Mouse (Mus musculus): ENCODE measurements at regions not wholly inside any gene's neighbourhood (a gene's known extent, or its start where the extent isn't known, plus 50 kb on each side); places are given as distances from the start of the nearest gene placed in this dataset.
A peak's percentile ranks its signal among the peaks of the same experiment; 100 is the strongest.

DNA sequence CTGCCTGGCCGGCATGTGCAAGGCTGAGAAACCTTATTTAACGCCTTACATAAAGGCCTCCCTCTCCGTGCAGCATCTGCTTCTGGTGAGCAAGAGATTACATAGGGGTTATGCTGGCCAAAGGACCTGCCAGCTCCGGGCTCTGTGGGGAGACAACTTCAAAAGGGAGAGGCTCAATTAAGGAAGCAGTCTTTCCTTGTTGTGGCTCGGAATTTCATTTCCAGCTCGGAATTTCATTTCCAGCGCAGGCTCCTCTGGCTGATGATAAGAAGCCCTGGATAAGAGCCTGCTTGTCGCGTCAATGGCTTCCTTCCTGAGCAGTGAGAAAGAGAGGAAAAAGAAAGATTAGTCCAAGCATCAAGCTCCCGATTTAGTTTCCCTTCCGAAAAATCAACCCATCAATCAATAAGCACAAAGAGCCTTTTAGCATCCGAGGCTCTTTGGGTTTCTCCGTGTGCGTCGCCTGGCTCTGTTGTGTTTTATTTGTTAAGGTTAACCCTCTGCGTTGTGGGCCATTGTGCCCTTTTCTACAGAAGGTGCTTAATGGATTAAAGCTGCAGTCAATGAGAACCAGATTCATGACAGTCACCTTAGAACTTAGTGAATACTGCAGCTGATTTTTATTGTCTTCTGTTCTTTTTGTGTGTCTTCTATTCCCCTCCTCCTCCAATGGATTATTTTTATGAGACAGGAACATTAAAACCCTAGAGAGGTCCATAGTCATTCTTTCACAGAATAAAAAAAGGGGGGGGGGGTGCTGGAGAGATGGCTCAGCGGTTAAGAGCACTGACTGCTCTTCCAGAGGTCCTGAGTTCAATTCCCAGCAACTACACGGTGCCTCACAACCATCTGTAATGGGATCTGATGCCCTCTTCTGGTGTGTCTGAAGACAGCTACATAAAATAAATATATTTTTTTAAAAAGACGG, 218.3 kb downstream of the Myo1b start:
- no peak for DNase-seq (ENCODE audit: extremely low spot score in 1 of 2, low spot score in 2 of 2)
- Histone ChIP-seq H3K27ac (no peak overlapping the region), H3K4me3 (peak overlapping the region; percentile 21; the same call in 1 of the 2 replicates)
- TF ChIP-seq CTCF (IDR thresholded peaks at IDR 0.05): no peak
- intact Hi-C loops (cut with DNase I): no loop called here

DNA sequence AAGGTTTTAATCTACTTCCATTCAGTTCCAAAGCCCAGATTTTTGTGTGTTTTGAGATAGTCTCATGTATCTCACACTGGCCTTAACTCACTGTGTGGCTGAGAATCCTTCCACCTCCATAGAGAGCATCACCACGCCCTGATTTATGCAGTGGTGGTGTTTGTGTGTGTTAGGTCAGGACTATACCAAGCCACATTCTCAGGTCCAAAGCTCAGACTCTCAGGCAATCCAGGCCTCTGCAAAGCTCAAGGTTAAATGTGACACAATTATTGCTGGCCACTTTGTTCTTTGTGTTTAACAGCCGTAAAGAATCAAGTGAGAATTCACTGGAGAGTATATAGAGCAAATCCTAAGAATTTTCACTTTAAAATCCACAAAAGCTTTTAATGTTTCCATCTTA, 218.2 kb upstream of the Nabp1 start:
- no peak overlapping the region for H3K4me3 ChIP-seq
- no peak for TF ChIP-seq CTCF (IDR thresholded peaks at IDR 0.05)

DNA sequence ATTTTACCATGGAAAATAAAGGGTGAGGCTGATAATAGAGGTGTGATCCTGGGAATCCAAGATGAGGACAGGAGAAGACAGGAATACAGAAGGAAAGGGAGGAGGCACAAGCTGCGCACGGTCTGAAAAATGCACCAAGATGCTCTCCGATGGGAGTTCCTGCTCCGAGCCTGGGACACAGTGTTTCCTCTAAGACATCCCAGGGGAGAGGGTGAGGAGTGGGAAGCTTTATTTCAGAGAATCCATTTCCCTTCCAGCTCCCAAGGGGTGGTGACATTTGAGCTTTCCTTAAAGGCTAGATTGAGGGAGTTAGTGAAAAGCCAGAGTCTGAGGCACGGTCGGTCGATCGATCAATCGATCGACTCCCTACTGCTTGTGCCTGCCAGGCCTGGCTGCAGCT, 212.7 kb upstream of the Nabp1 start:
- no peak for DNase-seq (ENCODE audit: extremely low spot score in 1 of 2, low spot score in 2 of 2)
- Histone ChIP-seq H3K27ac (no peak overlapping the region), H3K4me3 (no peak overlapping the region)
- no peak for TF ChIP-seq CTCF (IDR thresholded peaks at IDR 0.05)
- intact Hi-C loops (cut with DNase I): no loop called here

More for the DNA sequence above, 218.2 kb upstream of the Nabp1 start:
- DNase-seq (ENCODE audit: extremely low spot score in 1 of 2, low spot score in 2 of 2): no peak
- intact Hi-C loops (cut with DNase I): no loop called here
- H3K27ac ChIP-seq: no peak overlapping the region

- intact Hi-C loops (cut with DNase I): no loop called here
- Histone ChIP-seq H3K4me3 (no peak overlapping the region), H3K27ac (no peak overlapping the region)
- TF ChIP-seq CTCF (IDR thresholded peaks at IDR 0.05): peak; percentile 5; the same call in 1 of the 2 replicates
- peak in 1 of 2 experiments; percentile 18 for DNase-seq (ENCODE audit: extremely low spot score in 1 of 2, low spot score in 2 of 2)
Measured at GRCm38 (mm10) chr1:51689461-51690223, 211.4 kb upstream of the Nabp1 start.

GRCm38 (mm10) chr1:51688946-51689345, 210.7 kb upstream of the Nabp1 start:
- TF ChIP-seq CTCF (IDR thresholded peaks at IDR 0.05): no peak
- Histone ChIP-seq H3K27ac (no peak overlapping the region), H3K4me3 (no peak overlapping the region)
- intact Hi-C loops (cut with DNase I): no loop called here
- no peak for DNase-seq (ENCODE audit: extremely low spot score in 1 of 2, low spot score in 2 of 2)

GRCm38 (mm10) chr1:51688224-51688545, 210.0 kb upstream of the Nabp1 start:
- intact Hi-C loops (cut with DNase I): no loop called here
- H3K4me3 ChIP-seq: no peak overlapping the region
- DNase-seq (ENCODE audit: extremely low spot score in 1 of 2, low spot score in 2 of 2): no peak
- no peak overlapping the region for H3K27ac ChIP-seq
- no peak for TF ChIP-seq CTCF (IDR thresholded peaks at IDR 0.05)

DNA sequence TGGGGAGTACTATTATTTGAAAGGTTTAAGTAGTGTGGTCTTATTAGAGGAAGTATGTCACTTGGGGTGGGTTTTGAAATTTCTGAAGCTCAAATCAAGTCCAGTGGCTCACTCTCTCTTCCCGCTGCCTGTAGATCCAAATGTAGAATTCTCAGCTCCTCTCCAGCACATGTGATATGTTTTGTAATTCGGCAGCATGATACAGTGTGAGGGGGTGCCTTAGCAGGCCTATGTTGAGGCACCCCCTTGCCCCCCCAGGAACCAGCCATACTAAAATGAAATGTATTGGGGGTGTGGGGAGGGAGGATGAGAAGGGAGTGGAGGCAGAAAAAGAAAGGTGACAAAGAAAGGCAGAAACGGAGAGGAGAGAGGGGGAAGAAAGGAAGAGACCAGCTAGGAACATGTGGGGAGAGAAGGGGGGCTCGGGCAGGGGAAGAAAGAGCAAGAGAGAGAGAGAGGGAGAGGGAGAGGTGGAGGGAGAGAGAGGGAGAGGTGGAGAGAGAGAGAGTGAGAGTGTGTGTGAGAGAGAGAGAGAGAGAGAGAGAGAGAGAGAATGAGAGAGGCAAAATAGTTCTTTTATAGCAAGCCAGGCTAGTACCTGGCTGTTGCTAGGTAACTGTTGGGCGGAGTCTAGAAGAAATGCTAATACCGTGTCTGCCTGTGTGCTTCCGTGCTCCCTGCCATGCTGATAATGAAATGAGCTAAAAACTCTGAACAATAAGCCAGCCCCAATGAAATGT, 209.4 kb upstream of the Nabp1 start:
- Histone ChIP-seq H3K4me3 (no peak overlapping the region), H3K27ac (no peak overlapping the region)
- intact Hi-C loops (cut with DNase I): no loop called here
- no peak for TF ChIP-seq CTCF (IDR thresholded peaks at IDR 0.05)
- DNase-seq (ENCODE audit: extremely low spot score in 1 of 2, low spot score in 2 of 2): no peak

GRCm38 (mm10) chr1:51686759-51687158, 208.5 kb upstream of the Nabp1 start:
- H3K27ac ChIP-seq: no peak overlapping the region
- DNase-seq (ENCODE audit: extremely low spot score in 1 of 2, low spot score in 2 of 2): no peak
- intact Hi-C loops (cut with DNase I): no loop called here

GRCm38 (mm10) chr1:51682273-51682672, 204.0 kb upstream of the Nabp1 start:
- no peak for TF ChIP-seq CTCF (IDR thresholded peaks at IDR 0.05)
- no peak overlapping the region for H3K27ac ChIP-seq
- intact Hi-C loops (cut with DNase I): no loop called here
- no peak for DNase-seq (ENCODE audit: extremely low spot score in 1 of 2, low spot score in 2 of 2)
- H3K4me3 ChIP-seq: no peak overlapping the region

More at GRCm38 (mm10) chr1:51686759-51687158, 208.5 kb upstream of the Nabp1 start:
- no peak for TF ChIP-seq CTCF (IDR thresholded peaks at IDR 0.05)
- H3K4me3 ChIP-seq: no peak overlapping the region

- H3K27ac ChIP-seq: no peak overlapping the region
- no peak for DNase-seq (ENCODE audit: extremely low spot score in 1 of 2, low spot score in 2 of 2)
- no peak for TF ChIP-seq CTCF (IDR thresholded peaks at IDR 0.05)
- intact Hi-C loops (cut with DNase I): no loop called here
- no peak overlapping the region for H3K4me3 ChIP-seq
Measured at GRCm38 (mm10) chr1:51681872-51682271, 203.6 kb upstream of the Nabp1 start.

DNA sequence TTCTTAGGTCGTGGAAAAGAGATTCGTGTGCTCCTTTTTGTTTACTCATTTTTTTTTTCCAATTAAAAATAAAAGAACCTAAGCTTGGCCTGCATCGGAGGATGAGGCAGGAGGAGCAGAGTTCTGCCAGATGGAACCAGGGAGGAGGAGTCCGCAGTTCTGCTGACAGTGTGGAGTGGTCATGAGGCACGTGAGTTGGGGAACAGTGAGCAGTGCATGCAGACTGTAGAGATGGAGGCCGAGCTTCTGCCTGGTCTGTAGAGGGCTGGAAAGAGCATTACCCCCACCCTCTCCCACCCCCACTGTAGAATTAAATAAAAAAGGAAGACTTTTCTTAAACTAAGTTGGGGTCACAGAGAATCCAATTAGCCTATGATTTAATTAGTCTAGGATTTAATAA, 202.5 kb upstream of the Nabp1 start:
- Histone ChIP-seq H3K4me3 (no peak overlapping the region), H3K27ac (no peak overlapping the region)
- DNase-seq (ENCODE audit: extremely low spot score in 1 of 2, low spot score in 2 of 2): no peak
- no peak for TF ChIP-seq CTCF (IDR thresholded peaks at IDR 0.05)
- intact Hi-C loops (cut with DNase I): no loop called here
